Mouse (Mus musculus): ENCODE measurements at regions not wholly inside any gene's neighbourhood (a gene's known extent, or its start where the extent isn't known, plus 50 kb on each side); places are given as distances from the start of the nearest gene placed in this dataset.

- no peak for DNase-seq (ENCODE audit: inconsistent age in 2 of 2, low spot score in 1 of 2)
These were observed 436.7 kb downstream of the Cdk5rap2 start for GRCm38 (mm10) chr4:69973566-69973965.

- peak in 1 of 2 experiments; percentile 20 for DNase-seq (ENCODE audit: inconsistent age in 2 of 2, low spot score in 1 of 2)
These were observed 438.5 kb downstream of the Cdk5rap2 start for GRCm38 (mm10) chr4:69971721-69972120.

GRCm38 (mm10) chr4:69968424-69968823 lies 441.8 kb downstream of the Cdk5rap2 start:
- no peak for DNase-seq (ENCODE audit: inconsistent age in 2 of 2, low spot score in 1 of 2)
